Mouse (Mus musculus): Measurements from ENCODE around the gene Dcps.

DNA sequence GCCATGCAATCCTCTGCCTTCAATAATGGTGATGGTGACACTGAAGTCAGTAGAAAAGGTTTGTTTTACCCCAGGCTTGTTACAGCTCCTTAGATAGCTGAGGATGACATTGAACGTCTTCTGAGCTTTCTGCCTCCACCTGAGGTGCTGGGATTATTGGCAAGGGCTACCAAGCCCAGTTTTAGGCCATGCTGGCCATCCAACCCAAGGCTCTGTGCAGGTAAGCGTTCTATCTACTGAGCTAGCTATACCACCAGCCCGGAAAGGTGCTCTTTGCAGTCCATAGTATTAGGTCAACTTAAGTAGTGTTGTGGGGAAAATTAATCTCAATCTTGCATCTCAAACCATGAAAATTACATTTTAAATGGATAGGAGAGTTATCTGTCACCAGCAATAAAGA, 21.8 kb upstream of the Dcps start:
- TF ChIP-seq GATA1 (IDR thresholded peaks at IDR 0.05; ENCODE audit: borderline replicate concordance, low read length) (no peak), FLI1 (IDR thresholded peaks at IDR 0.05; ENCODE audit: low read length) (no peak)

All from megakaryocyte, embryonic 14.5 days (primary cell).